Mouse (Mus musculus) kidney, embryonic 14.5 days (tissue): ENCODE results near the gene Commd7. TPM values are rescaled to one million over a fixed set of nuclear protein-coding genes. Genes with fewer than 3 reads are reported as not detected.

Experiments
- ATAC-seq: fragments of 200-750 bp; cut with Nextera tagmentation; 2 replicates; pipeline ENCODE4 v1.8.0; 2017; ENCODE audit warnings: moderate number of reproducible peaks, mild to moderate bottlenecking, moderate TSS enrichment, moderate library complexity; ENCODE audit not compliant: low FRiP score, low TSS enrichment
- H3K27ac ChIP-seq: fragments of 300-500 bp; sonication (generic); 2 replicates; pipeline ENCODE4 v1.5.1; 2014; ENCODE audit warnings: low read depth, mild to moderate bottlenecking, low read length, moderate library complexity, mixed read lengths
- H3K27me3 ChIP-seq: fragments of 300-500 bp; sonication (generic); 2 replicates; pipeline ENCODE4 v1.6.1; 2014; ENCODE audit warnings: mild to moderate bottlenecking, low read length; ENCODE audit not compliant: control insufficient read depth, insufficient read depth
- H3K36me3 ChIP-seq: fragments of 300-500 bp; sonication (generic); 2 replicates; pipeline ENCODE4 v1.6.1; 2014; ENCODE audit warnings: low read length, mixed read lengths; ENCODE audit not compliant: control insufficient read depth, insufficient read depth
- H3K4me1 ChIP-seq: fragments of 300-500 bp; sonication (generic); 2 replicates; pipeline ENCODE4 v1.6.1; 2014; ENCODE audit warnings: low read length, mixed read lengths; ENCODE audit not compliant: control insufficient read depth, insufficient read depth
- H3K4me2 ChIP-seq: fragments of 300-500 bp; sonication (generic); replicated peaks from 2 replicates; pipeline ENCODE4 v1.6.1; 2014; ENCODE audit warnings: low read depth, mild to moderate bottlenecking, low read length
- H3K4me3 ChIP-seq: fragments of 300-500 bp; sonication (generic); 2 replicates; pipeline ENCODE4 v1.5.1; 2014; ENCODE audit warnings: mild to moderate bottlenecking, low read length
- H3K9ac ChIP-seq: fragments of 300-500 bp; sonication (generic); 2 replicates; pipeline ENCODE4 v1.6.1; 2014; ENCODE audit warnings: low read depth, mild to moderate bottlenecking, low read length, moderate library complexity
- H3K9me3 ChIP-seq: fragments of 300-500 bp; sonication (generic); 2 replicates; pipeline ENCODE4 v1.6.1; 2016; ENCODE audit warnings: low read length; ENCODE audit not compliant: control insufficient read depth
- WGBS: fragments of 180-500 bp; shearing (Covaris S2); extraction: QIAGEN DNeasy Blood & Tissue Kit; methylation state at CpG from one replicate; pipeline ENCODE4 v1.1.7; 2014; 5-methylcytosine and 5-hydroxymethylcytosine counted together
- polyA plus RNA-seq: library from polyadenylated mRNA; unstranded; fragments of >200 nt; fragmentation: Nextera tagmentation; extraction: Ambion mirVana; gene quantifications from 2 replicates; pipeline ENCODE4 v1.2.1, GENCODE M21; 2014

Gene Commd7
- polyA plus RNA-seq, 1 experiment from 2014 or later, result 64.9 TPM

GRCm38 (mm10) chr2:153638977-153639680 is 6.5 kb upstream of the Commd7 start:
- WGBS, result 34% methylated on average over 15 of the region's 15 CpGs
- Histone ChIP-seq H3K27me3 (no peaks in the 10 kb centered on the region), H3K4me3 (no peak overlapping the region), H3K36me3 (no peaks in the 10 kb centered on the region), H3K9ac (no peak overlapping the region), H3K9me3 (no peaks in the 10 kb centered on the region), H3K4me1 (no peaks in the 10 kb centered on the region), H3K27ac (no peak overlapping the region), H3K4me2 (no peak overlapping the region)
- no peak for ATAC-seq

GRCm38 (mm10) chr2:153633259-153633658 is 678 bp upstream of the Commd7 start:
- ATAC-seq, result 0 out of 2 replicates have a peak, but pooled peaks have one; percentile 2
- Histone ChIP-seq H3K4me3 (no peak overlapping the region; the same call in 1 of the 2 replicates), H3K27me3 (no peaks in the 10 kb centered on the region), H3K4me2 (peak overlapping the region; percentile 54; the same call in 1 of the 2 replicates), H3K9me3 (no peaks in the 10 kb centered on the region), H3K27ac (no peak overlapping the region), H3K9ac (no peak overlapping the region), H3K36me3 (peaks cover 3% of the 10 kb centered on the region), H3K4me1 (0 out of 2 replicates have a peak, but pooled peaks cover 5% of the 10 kb centered on the region)
- WGBS, result 77% methylated on average over 5 of the region's 5 CpGs

GRCm38 (mm10) chr2:153632871-153633226 is 268 bp upstream of the Commd7 start:
- Histone ChIP-seq H3K4me1 (0 out of 2 replicates have a peak, but pooled peaks cover 5% of the 10 kb centered on the region), H3K27ac (peak overlapping the region; percentile 91), H3K9me3 (no peaks in the 10 kb centered on the region), H3K4me2 (peak overlapping the region; percentile 54), H3K36me3 (peaks cover 7% of the 10 kb centered on the region), H3K9ac (peak overlapping the region; percentile 90), H3K4me3 (peak overlapping the region; percentile 93), H3K27me3 (no peaks in the 10 kb centered on the region)
- peak; percentile 10; the same call in 1 of the 2 replicates for ATAC-seq
- WGBS, result 26% methylated on average over 2 of the region's 2 CpGs

- ATAC-seq, result no peak
- Histone ChIP-seq H3K9me3 (no peaks in the 10 kb centered on the region), H3K36me3 (peaks cover 23% of the 10 kb centered on the region), H3K27me3 (no peaks in the 10 kb centered on the region), H3K4me2 (no peak overlapping the region), H3K27ac (no peak overlapping the region), H3K9ac (no peak overlapping the region), H3K4me1 (0 out of 2 replicates have a peak, but pooled peaks cover 5% of the 10 kb centered on the region), H3K4me3 (no peak overlapping the region)
- WGBS, result 85% methylated on average over 3 of the region's 3 CpGs
These were observed 1.6 kb downstream of the Commd7 start for GRCm38 (mm10) chr2:153630950-153631349.

- Histone ChIP-seq H3K36me3 (peaks cover 91% of the 10 kb centered on the region), H3K27me3 (no peaks in the 10 kb centered on the region), H3K27ac (no peak overlapping the region), H3K9ac (no peak overlapping the region), H3K4me1 (no peaks in the 10 kb centered on the region), H3K4me3 (no peak overlapping the region), H3K9me3 (no peaks in the 10 kb centered on the region), H3K4me2 (no peak overlapping the region)
- no peak for ATAC-seq
- WGBS, result 70% methylated on average over 10 of the region's 10 CpGs
These were observed 10.1 kb downstream of the Commd7 start for GRCm38 (mm10) chr2:153622449-153622848.

GRCm38 (mm10) chr2:153618889-153619288 is 13.7 kb downstream of the Commd7 start:
- Histone ChIP-seq H3K36me3 (peaks cover 66% of the 10 kb centered on the region), H3K4me1 (no peaks in the 10 kb centered on the region)
- 81% methylated on average over 10 of the region's 10 CpGs for WGBS

GRCm38 (mm10) chr2:153618439-153618838 is 14.1 kb downstream of the Commd7 start:
- H3K4me2 ChIP-seq, result no peak overlapping the region
- no peak overlapping the region for H3K27ac ChIP-seq
- H3K9ac ChIP-seq, result no peak overlapping the region
- H3K36me3 ChIP-seq, result peaks cover 62% of the 10 kb centered on the region
- H3K27me3 ChIP-seq, result no peaks in the 10 kb centered on the region
- WGBS, result 93% methylated on average over 6 of the region's 6 CpGs
- no peaks in the 10 kb centered on the region for H3K4me1 ChIP-seq
- ATAC-seq, result no peak
- no peaks in the 10 kb centered on the region for H3K9me3 ChIP-seq
- no peak overlapping the region for H3K4me3 ChIP-seq

More at GRCm38 (mm10) chr2:153618889-153619288, 13.7 kb downstream of the Commd7 start:
- Histone ChIP-seq H3K4me3 (no peak overlapping the region), H3K9me3 (no peaks in the 10 kb centered on the region), H3K27ac (no peak overlapping the region), H3K27me3 (no peaks in the 10 kb centered on the region), H3K9ac (no peak overlapping the region), H3K4me2 (no peak overlapping the region)
- ATAC-seq, result no peak

- Histone ChIP-seq H3K36me3 (peaks cover 48% of the 10 kb centered on the region), H3K4me3 (no peak overlapping the region), H3K27me3 (no peaks in the 10 kb centered on the region), H3K9ac (no peak overlapping the region), H3K27ac (no peak overlapping the region), H3K9me3 (no peaks in the 10 kb centered on the region), H3K4me2 (no peak overlapping the region), H3K4me1 (0 out of 2 replicates have a peak, but pooled peaks cover 3% of the 10 kb centered on the region)
- 96% methylated on average over 3 of the region's 3 CpGs for WGBS
- no peak for ATAC-seq
These were observed 15.7 kb downstream of the Commd7 start for GRCm38 (mm10) chr2:153616893-153617292.

GRCm38 (mm10) chr2:153612594-153613281 is 19.8 kb downstream of the Commd7 start:
- ATAC-seq, result no peak
- Histone ChIP-seq H3K27me3 (no peaks in the 10 kb centered on the region), H3K9me3 (no peaks in the 10 kb centered on the region), H3K4me1 (peaks cover 17% of the 10 kb centered on the region; the same call in 1 of the 2 replicates), H3K4me2 (no peak overlapping the region), H3K36me3 (peaks cover 6% of the 10 kb centered on the region; the same call in 1 of the 2 replicates), H3K4me3 (no peak overlapping the region), H3K27ac (no peak overlapping the region), H3K9ac (no peak overlapping the region)
- 36% methylated on average over 3 of the region's 3 CpGs for WGBS
